Mouse (Mus musculus) heart, adult 18-20 months (tissue): ENCODE results near the gene Ppp1r9a. TPM values are rescaled to one million over a fixed set of nuclear protein-coding genes. Genes with fewer than 3 reads are reported as not detected.

Experiments
- DNase-seq, 2 experiments: peaks; one replicate each; pipeline ENCODE4 v3.0.0; 2021 to 2022; ENCODE audit warnings: mixed read lengths in 1 of 2
- total RNA-seq, 2 experiments: library from RNA; stranded (reverse); gene quantifications; 2 replicates each; pipeline ENCODE4 v1.2.3; 2021

Gene Ppp1r9a
- total RNA-seq, 2 experiments from 2014 or later: 9.9 to 11.5 TPM

GRCm38 (mm10) chr6:5006283-5006946 lies 103.7 kb downstream of the Ppp1r9a start:
- peak in 1 of 2 experiments; percentile 18 for DNase-seq

- no peak for DNase-seq
These were observed 105.4 kb downstream of the Ppp1r9a start for GRCm38 (mm10) chr6:5008166-5008565.

GRCm38 (mm10) chr6:5008603-5009002 lies 105.9 kb downstream of the Ppp1r9a start:
- DNase-seq: no peak

GRCm38 (mm10) chr6:5010553-5011416 lies 108.1 kb downstream of the Ppp1r9a start:
- DNase-seq: no peak

- DNase-seq: no peak
These were observed 110.1 kb downstream of the Ppp1r9a start for GRCm38 (mm10) chr6:5012794-5013193.

- no peak for DNase-seq
These were observed 111.8 kb downstream of the Ppp1r9a start for GRCm38 (mm10) chr6:5014567-5014966.

- DNase-seq: no peak
These were observed 112.5 kb downstream of the Ppp1r9a start for GRCm38 (mm10) chr6:5015173-5015572.

GRCm38 (mm10) chr6:5017945-5018511 lies 115.3 kb downstream of the Ppp1r9a start:
- no peak for DNase-seq

- no peak for DNase-seq
These were observed 116.5 kb downstream of the Ppp1r9a start for GRCm38 (mm10) chr6:5019208-5019607.

- DNase-seq: no peak
These were observed 117.3 kb downstream of the Ppp1r9a start for GRCm38 (mm10) chr6:5019969-5020368.

- DNase-seq: no peak
These were observed 117.8 kb downstream of the Ppp1r9a start for GRCm38 (mm10) chr6:5020510-5020909.

GRCm38 (mm10) chr6:5022677-5023076 lies 120.0 kb downstream of the Ppp1r9a start:
- no peak for DNase-seq

GRCm38 (mm10) chr6:5024893-5025292 lies 122.2 kb downstream of the Ppp1r9a start:
- DNase-seq: peak in 1 of 2 experiments; percentile 30

- no peak for DNase-seq
These were observed 124.1 kb downstream of the Ppp1r9a start for GRCm38 (mm10) chr6:5026772-5027171.

GRCm38 (mm10) chr6:5027213-5027612 lies 124.5 kb downstream of the Ppp1r9a start:
- no peak for DNase-seq

- DNase-seq: no peak
These were observed 125.1 kb downstream of the Ppp1r9a start for GRCm38 (mm10) chr6:5027801-5028200.

GRCm38 (mm10) chr6:5029205-5029927 lies 126.6 kb downstream of the Ppp1r9a start:
- no peak for DNase-seq

GRCm38 (mm10) chr6:5029956-5030355 lies 127.2 kb downstream of the Ppp1r9a start:
- no peak for DNase-seq

GRCm38 (mm10) chr6:5032986-5033633 lies 130.4 kb downstream of the Ppp1r9a start:
- no peak for DNase-seq

GRCm38 (mm10) chr6:5037225-5037624 lies 134.5 kb downstream of the Ppp1r9a start:
- DNase-seq: no peak

GRCm38 (mm10) chr6:5038140-5038749 lies 135.5 kb downstream of the Ppp1r9a start:
- DNase-seq: no peak
